Mouse (Mus musculus) brain, embryonic 14.5 days (tissue): Measurements from ENCODE around the gene Syne2.

Experiments used
- CTCF ChIP-seq: fragments of 200-500 bp; IDR thresholded peaks from 2 replicates; pipeline ENCODE4 v1.5.1; 2012; ENCODE audit warnings: inconsistent platforms, mild to moderate bottlenecking, moderate library complexity, borderline replicate concordance; ENCODE audit not compliant: insufficient read depth, insufficient read length; ENCODE audit errors: extremely low read depth
- POLR2A ChIP-seq: fragments of 200-500 bp; IDR thresholded peaks from 2 replicates; pipeline ENCODE4 v1.6.1; 2012; ENCODE audit warnings: mild to moderate bottlenecking, inconsistent platforms, borderline replicate concordance; ENCODE audit not compliant: poor library complexity, insufficient read depth, insufficient read length, severe bottlenecking; ENCODE audit errors: extremely low read depth

- no peak for TF ChIP-seq POLR2A
- TF ChIP-seq CTCF: no peak
Measured at GRCm38 (mm10) chr12:76071935-76072849, 254.3 kb downstream of the Syne2 start.
